Mouse (Mus musculus) liver, adult 2 months (tissue): ENCODE measurements around the gene 1700037H04Rik. TPM values are rescaled to one million over a fixed set of nuclear protein-coding genes. Genes with fewer than 3 reads are reported as not detected.

Source experiments
- DNase-seq: peaks from one replicate; pipeline ENCODE4 v3.0.0-alpha.2; 2011; ENCODE audit warnings: low read depth, low spot score; ENCODE audit errors: extremely low read depth
- H3K27ac ChIP-seq: fragments of 200-500 bp; replicated peaks from 2 replicates; pipeline ENCODE4 v1.5.1; 2012; ENCODE audit warnings: low read depth, mild to moderate bottlenecking, control low read depth, inconsistent platforms, low read length; ENCODE audit not compliant: insufficient read depth
- H3K27me3 ChIP-seq: fragments of 200-500 bp; 2 replicates; pipeline ENCODE4 v1.6.1; 2012; ENCODE audit warnings: mild to moderate bottlenecking, moderate library complexity, low read length, inconsistent platforms; ENCODE audit not compliant: control insufficient read depth, insufficient read depth
- H3K36me3 ChIP-seq: fragments of 200-500 bp; 2 replicates; pipeline ENCODE4 v1.6.1; 2012; ENCODE audit warnings: low read length, inconsistent platforms; ENCODE audit not compliant: control insufficient read depth, insufficient read depth
- H3K4me1 ChIP-seq: fragments of 200-500 bp; 2 replicates; pipeline ENCODE4 v1.6.1; 2011; ENCODE audit warnings: low read length; ENCODE audit not compliant: control insufficient read depth, insufficient read depth
- H3K4me3 ChIP-seq: fragments of 200-500 bp; 2 replicates; pipeline ENCODE4 v1.5.1; 2011; ENCODE audit warnings: low read depth, mild to moderate bottlenecking, control low read depth, low read length, moderate library complexity; ENCODE audit not compliant: insufficient read depth
- H3K79me2 ChIP-seq: fragments of 200-500 bp; 2 replicates; pipeline ENCODE4 v1.6.1; 2012; ENCODE audit warnings: inconsistent platforms, mild to moderate bottlenecking, low read length, moderate library complexity; ENCODE audit not compliant: control insufficient read depth, insufficient read depth
- H3K9ac ChIP-seq: fragments of 200-500 bp; 2 replicates; pipeline ENCODE4 v1.6.1; 2012; ENCODE audit warnings: low read depth, mild to moderate bottlenecking, control low read depth, inconsistent platforms, low read length
- CTCF ChIP-seq: fragments of 200-500 bp; IDR thresholded peaks from 2 replicates; pipeline ENCODE4 v1.5.1; 2011; ENCODE audit warnings: low read depth, low read length, control low read depth
- POLR2A ChIP-seq: fragments of 200-500 bp; IDR thresholded peaks from 2 replicates; pipeline ENCODE4 v1.6.1; 2011; ENCODE audit warnings: low read length, control low read depth; ENCODE audit not compliant: insufficient read depth; ENCODE audit errors: extremely low read depth
- WGBS: fragments of 180-500 bp; shearing (Covaris S2); methylation state at CpG from one replicate; pipeline ENCODE4 v1.1.7; 2018; 5-methylcytosine and 5-hydroxymethylcytosine counted together
- polyA plus RNA-seq: library from polyadenylated mRNA; depleted of rRNA; stranded (reverse); fragments of >200 nt; gene quantifications from 2 replicates; pipeline ENCODE4 v1.2.3, GENCODE M21; 2012
- total RNA-seq: library from RNA; depleted of rRNA; stranded (reverse); fragments of >200 nt; gene quantifications from 2 replicates; pipeline ENCODE4 v1.2.3, GENCODE M21; 2014

1700037H04Rik gene
- total and polyA plus RNA-seq, 2 experiments = 3.4 to 16.6 TPM

DNA sequence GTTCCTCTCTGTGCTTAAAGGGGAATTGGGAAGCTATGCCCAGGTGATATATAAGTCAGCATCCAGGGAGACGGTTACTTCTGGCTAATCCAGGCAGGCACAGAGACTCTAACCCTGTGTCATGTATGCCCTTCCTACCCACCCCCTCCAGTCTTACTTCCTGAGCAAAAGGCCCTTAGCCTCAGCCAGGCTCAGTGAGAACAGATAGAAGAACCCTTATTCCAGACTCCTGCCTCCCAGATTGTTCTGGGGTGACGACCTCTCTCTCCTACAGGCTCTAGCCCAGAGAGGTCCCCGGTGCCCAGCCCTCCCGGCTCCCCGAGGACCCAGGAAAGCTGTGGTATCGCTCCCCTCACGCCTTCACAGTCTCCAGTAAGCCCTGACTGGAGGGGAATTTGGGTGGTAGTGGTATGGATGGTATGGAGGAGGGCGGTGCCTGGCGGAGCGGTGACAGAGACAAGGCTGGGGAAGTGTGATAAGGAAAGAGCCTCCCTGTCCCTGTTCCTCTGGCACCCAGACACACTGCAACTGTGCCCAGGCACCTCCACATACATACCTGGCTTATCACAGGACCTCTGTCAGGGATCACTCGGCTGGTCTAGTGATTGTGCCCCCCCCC lies 24.3 kb downstream of the 1700037H04Rik start:
- H3K4me1 ChIP-seq = 0 out of 2 replicates have a peak, but pooled peaks cover 1% of the 10 kb centered on the region
- H3K27ac ChIP-seq = peak overlapping the region; percentile 47
- TF ChIP-seq CTCF (no peak), POLR2A (no peak)
- H3K4me3 ChIP-seq = no peak overlapping the region
- WGBS = 59% methylated on average over 11 of the region's 11 CpGs
- no peaks in the 10 kb centered on the region for H3K36me3 ChIP-seq
- H3K27me3 ChIP-seq = no peaks in the 10 kb centered on the region
- DNase-seq = no peak
- no peaks in the 10 kb centered on the region for H3K79me2 ChIP-seq
- H3K9ac ChIP-seq = no peak overlapping the region

DNA sequence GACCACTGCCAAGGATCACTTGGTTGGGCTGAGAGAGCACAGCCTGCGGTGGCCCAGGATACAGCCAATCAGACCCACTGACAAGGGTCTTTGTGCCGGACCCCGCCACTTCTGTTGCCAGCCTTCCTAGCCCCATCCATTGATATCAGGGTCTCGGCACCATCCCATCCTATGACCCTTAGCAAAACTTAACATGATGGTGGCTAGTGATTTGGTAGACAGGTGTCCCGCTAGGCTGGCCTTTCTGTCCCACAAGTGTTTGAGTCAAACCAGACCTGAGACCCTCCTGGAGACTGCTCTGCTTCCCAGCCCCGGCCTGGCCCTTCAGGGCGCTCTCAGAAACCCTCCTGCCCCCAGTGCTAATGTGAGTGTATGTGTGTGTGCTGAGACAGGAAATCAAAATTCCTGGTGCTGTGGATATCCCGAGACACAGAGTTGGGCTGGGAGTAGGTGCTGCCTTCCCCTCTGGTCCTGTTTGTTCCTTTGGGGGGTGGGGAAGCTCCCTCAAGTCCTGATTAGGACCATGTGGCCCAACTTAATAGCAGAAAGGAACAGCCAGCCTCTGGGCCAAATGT lies 25.0 kb downstream of the 1700037H04Rik start:
- Histone ChIP-seq H3K36me3 (no peaks in the 10 kb centered on the region), H3K79me2 (no peaks in the 10 kb centered on the region), H3K27ac (peak overlapping the region; percentile 47), H3K9ac (no peak overlapping the region), H3K4me3 (no peak overlapping the region), H3K4me1 (0 out of 2 replicates have a peak, but pooled peaks cover under 1% of the 10 kb centered on the region), H3K27me3 (no peaks in the 10 kb centered on the region)
- TF ChIP-seq POLR2A (no peak), CTCF (no peak)
- DNase-seq = no peak
- WGBS = 79% methylated on average over 8 of the region's 8 CpGs

DNA sequence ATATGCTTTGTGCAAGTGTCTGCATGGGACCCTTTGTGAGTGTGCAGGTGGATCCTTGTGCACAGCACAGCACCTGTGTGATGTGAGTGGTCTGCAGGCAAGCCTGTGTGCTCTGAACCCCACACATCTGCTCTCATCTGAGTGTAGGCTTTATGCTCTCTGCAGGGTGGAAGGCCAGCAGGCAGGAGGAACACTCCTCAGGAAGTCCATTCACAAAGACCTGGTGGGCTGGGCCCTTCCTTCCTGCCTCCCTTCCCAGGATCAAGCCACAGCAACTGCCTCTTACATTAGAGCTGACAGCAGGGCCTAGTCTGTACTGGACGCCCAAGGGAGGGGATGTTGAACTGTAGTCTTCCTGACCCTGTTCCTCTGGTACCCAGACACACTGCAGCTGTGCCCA lies 25.5 kb downstream of the 1700037H04Rik start:
- Histone ChIP-seq H3K27ac (peak overlapping the region; percentile 47), H3K36me3 (no peaks in the 10 kb centered on the region), H3K27me3 (no peaks in the 10 kb centered on the region), H3K4me1 (no peaks in the 10 kb centered on the region), H3K79me2 (no peaks in the 10 kb centered on the region), H3K4me3 (no peak overlapping the region), H3K9ac (no peak overlapping the region)
- WGBS = 60% methylated on average over 1 of the region's 1 CpGs
- TF ChIP-seq CTCF (no peak), POLR2A (no peak)
- no peak for DNase-seq

DNA sequence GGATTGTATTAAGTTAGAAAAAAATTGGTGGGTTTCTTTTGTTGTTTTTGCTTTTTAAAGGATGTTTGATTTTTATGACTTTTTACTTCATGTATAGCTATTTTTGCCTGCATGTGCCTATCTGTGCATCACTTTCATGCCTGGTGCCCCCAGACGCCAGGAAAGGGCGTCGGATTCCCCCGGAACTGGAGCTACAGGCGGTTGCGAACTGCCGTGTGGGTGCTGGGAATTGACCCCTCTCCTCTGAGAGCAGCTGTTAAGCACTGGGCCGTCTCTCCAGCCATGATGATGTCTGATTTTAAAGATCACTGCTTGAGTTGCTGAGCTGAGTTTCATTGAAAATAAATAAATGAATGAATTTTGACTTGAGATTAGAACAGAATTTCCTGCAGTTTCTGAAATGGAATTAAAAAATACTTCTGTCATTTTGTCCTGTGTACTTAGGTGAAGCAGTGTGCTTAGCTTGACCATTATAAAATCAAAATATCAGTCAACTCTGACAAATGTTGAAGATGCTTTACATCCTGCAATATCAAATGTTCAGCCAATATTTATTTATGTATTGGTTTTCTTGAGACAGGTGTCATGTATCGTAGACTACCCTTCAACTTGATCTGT lies 26.8 kb downstream of the 1700037H04Rik start, which contains the start of gene Gm11037:
Gene Gm11037 (plus strand): TSS at position 568 of the 618 bp plus-strand sequence.
- no peaks in the 10 kb centered on the region for H3K79me2 ChIP-seq
- peak within 1 kb of the TSS; percentile 19 for H3K27ac ChIP-seq
- no peaks in the 10 kb centered on the region for H3K36me3 ChIP-seq
- H3K4me3 ChIP-seq = no peak within 1 kb of the TSS
- H3K27me3 ChIP-seq = no peaks in the 10 kb centered on the region
- 75% methylated on average over 9 of the region's 9 CpGs for WGBS
- H3K4me1 ChIP-seq = no peaks in the 10 kb centered on the region
- no peak for TF ChIP-seq CTCF
- TF ChIP-seq POLR2A = no peak
- DNase-seq = no peak
- no peak within 1 kb of the TSS for H3K9ac ChIP-seq

DNA sequence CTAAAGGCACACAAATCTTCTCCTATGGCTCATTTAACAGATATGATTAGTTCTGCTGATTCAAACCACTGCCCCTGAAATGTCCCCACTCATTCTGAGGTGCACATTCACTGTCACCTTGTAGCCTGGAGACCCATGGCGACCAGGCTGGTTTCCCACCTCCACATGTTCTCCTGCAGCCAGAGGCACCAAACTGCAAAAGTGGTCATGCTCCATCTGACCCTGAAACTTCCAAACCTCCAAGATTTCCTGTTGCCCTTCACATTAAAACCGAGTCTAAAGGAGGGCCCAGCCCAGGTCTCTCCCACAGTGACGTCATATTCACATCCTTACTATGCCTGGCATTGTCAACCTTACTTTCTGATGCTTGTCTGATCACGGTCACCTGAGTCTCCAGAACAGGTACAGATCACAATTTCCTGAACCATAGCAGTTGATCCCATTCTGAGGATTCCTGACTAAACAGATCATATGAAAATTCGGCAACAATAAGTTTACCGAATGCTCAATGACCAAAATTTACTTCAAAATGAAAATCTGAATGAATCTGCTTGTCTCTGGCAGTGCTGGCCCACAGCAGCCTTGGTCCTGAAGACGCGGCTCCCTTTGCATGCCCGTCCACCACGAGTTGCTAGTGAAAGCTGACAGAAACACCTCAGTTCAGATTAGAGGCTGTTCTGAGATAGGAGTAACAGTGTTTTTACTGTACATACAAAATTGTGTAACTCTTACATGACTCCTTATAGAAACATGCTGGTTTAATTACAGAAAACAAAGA lies 27.6 kb downstream of the 1700037H04Rik start:
- no peaks in the 10 kb centered on the region for H3K4me1 ChIP-seq

More for the DNA sequence above, 27.6 kb downstream of the 1700037H04Rik start:
- no peak for DNase-seq
- Histone ChIP-seq H3K36me3 (no peaks in the 10 kb centered on the region), H3K79me2 (no peaks in the 10 kb centered on the region), H3K27me3 (no peaks in the 10 kb centered on the region; the same call in 1 of the 2 replicates), H3K27ac (no peak overlapping the region), H3K9ac (no peak overlapping the region), H3K4me3 (no peak overlapping the region)
- WGBS = 85% methylated on average over 10 of the region's 10 CpGs
- TF ChIP-seq POLR2A (no peak), CTCF (no peak)
